Mouse (Mus musculus): Measurements from ENCODE around the gene Madd.

- TF ChIP-seq CTCF (IDR thresholded peaks at IDR 0.05; ENCODE audit: borderline replicate concordance, extremely low read depth, insufficient read depth, insufficient read length) = no peak
- no peak for TF ChIP-seq POLR2A (IDR thresholded peaks at IDR 0.05; ENCODE audit: borderline replicate concordance, extremely low read depth, insufficient read depth, insufficient read length, poor library complexity, severe bottlenecking)
Measured at GRCm38 (mm10) chr2:91117585-91118275, 65.9 kb downstream of the Madd start, which contains the start of gene Mybpc3.
